Mouse (Mus musculus): ENCODE measurements around the gene Hoxa11. TPM values are rescaled to one million over a fixed set of nuclear protein-coding genes. Genes with fewer than 3 reads are reported as not detected.

Hoxa11 gene
- polyA plus RNA-seq, 1 experiment, result not detected

DNA sequence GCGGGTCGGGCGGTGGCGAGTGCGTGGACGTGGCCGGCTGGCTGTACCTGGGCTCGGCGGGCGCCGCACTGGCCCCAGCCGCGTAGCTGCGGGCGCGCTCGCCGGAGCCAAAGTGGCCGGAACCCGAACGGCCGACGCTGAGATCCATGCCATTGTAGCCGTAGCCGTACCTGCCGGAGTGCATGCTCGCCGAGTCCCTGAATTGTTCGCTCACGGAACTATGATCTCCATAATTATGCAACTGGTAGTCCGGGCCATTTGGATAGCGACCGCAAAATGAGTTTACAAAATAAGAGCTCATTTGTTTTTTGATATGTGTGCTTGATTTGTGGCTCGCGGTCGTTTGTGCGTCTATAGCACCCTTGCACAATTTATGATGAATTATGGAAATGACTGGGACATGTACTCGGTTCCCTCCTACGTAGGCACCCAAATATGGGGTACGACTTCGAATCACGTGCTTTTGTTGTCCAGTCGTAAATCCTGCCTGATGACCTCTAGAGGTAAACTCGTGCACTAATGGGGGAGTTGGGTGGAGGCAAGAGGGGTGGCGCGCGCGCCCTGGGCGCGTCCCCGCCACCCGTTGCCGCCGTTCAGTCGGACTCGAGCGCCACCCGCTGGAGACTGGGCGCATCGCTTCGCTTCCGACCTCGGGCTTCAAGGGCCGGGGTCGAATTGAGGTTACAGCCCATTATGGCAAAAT lies 41.4 kb downstream of the Hoxa11 start, which contains the start of gene Hoxa5:
TSS of gene Hoxa5 (minus strand) at position 538 of the 703 bp plus-strand sequence.
- Histone ChIP-seq H3K36me3 (ENCODE audit: control insufficient read depth, insufficient read depth, low read length, poor library complexity, severe bottlenecking) (no peaks in the 10 kb centered on the region), H3K4me1 (ENCODE audit: control insufficient read depth, insufficient read depth, low read length) (no peaks in the 10 kb centered on the region), H3K27ac (ENCODE audit: insufficient read depth, low read length) (no peak within 1 kb of the TSS), H3K9ac (ENCODE audit: low read depth, poor library complexity, severe bottlenecking) (peak within 1 kb of the TSS; percentile 43), H3K4me3 (ENCODE audit: low read depth, low read length) (peak within 1 kb of the TSS; percentile 72), H3K27me3 (ENCODE audit: control insufficient read depth, insufficient read depth, low read length, poor library complexity, severe bottlenecking) (peaks cover 32% of the 10 kb centered on the region), H3K9me3 (replicated peaks; ENCODE audit: control insufficient read depth, insufficient read depth, low read length, poor library complexity, severe bottlenecking) (no peaks in the 10 kb centered on the region)
- TF ChIP-seq EP300 (IDR thresholded peaks at IDR 0.05; ENCODE audit: insufficient read depth, low read depth, low read length), result no peak; the same call in 1 of the 2 replicates
- TF ChIP-seq POLR2A (IDR thresholded peaks at IDR 0.05; ENCODE audit: insufficient read depth, low read length), result no peak
- TF ChIP-seq CTCF (IDR thresholded peaks at IDR 0.05; ENCODE audit: low read depth, low read length), result peak; percentile 82

DNA sequence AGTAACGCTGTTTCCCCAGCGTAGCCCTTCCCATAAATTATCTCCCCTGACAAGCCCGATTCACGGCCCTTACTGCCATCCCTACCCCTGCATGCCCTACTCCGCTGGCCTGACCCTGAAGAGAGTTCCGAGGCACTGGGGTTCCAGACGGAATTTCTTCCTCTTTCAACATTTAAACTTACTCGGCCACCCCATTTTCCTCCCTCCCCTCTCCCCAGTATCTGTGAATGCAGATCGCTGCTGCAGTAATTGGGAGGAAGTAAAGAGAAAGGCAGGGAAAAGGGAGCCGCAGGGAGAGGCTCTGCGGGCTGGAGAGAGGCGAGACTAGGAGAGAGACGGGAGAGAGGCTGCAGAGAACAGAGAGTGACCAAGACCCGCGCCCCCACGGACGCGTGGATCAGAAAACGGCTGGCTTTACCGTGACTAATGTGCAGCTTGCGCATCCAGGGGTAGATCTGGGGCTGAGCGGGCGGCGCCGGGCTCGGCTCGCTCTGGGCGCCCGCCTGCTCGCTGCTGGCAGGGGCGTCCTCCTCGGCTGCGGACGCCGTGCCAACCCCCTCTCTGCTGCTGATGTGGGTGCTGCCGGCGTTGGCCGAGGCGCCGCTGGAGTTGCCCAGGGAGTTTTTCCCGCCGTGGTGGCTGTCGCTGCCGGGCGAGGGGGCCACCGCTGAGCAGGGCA lies 42.1 kb downstream of the Hoxa11 start:
- H3K4me1 ChIP-seq (ENCODE audit: control insufficient read depth, insufficient read depth, low read length), result no peaks in the 10 kb centered on the region
- H3K27me3 ChIP-seq (ENCODE audit: control insufficient read depth, insufficient read depth, low read length, poor library complexity, severe bottlenecking), result peaks cover 35% of the 10 kb centered on the region

DNA sequence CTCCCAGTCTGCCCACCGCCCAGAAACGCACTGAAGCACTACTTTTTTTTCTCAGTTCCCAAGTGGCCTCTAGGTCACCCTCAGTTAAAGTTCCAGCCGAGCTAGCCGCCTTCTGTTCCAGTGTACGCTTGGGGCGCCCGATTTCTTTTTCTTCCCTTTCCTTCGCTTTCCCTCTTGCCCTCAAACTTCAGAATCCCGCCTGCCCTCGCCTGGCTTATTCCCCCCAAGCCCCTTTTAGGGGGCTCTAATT lies 42.6 kb downstream of the Hoxa11 start:
- no peaks in the 10 kb centered on the region for H3K9me3 ChIP-seq (replicated peaks; ENCODE audit: control insufficient read depth, insufficient read depth, low read length, poor library complexity, severe bottlenecking)
- TF ChIP-seq CTCF (IDR thresholded peaks at IDR 0.05; ENCODE audit: low read depth, low read length) (no peak), POLR2A (IDR thresholded peaks at IDR 0.05; ENCODE audit: insufficient read depth, low read length) (no peak)
- H3K4me1 ChIP-seq (ENCODE audit: control insufficient read depth, insufficient read depth, low read length), result no peaks in the 10 kb centered on the region
- no peaks in the 10 kb centered on the region for H3K36me3 ChIP-seq (ENCODE audit: control insufficient read depth, insufficient read depth, low read length, poor library complexity, severe bottlenecking)
- H3K9ac ChIP-seq (ENCODE audit: low read depth, poor library complexity, severe bottlenecking), result peak overlapping the region; percentile 43
- peaks cover 32% of the 10 kb centered on the region for H3K27me3 ChIP-seq (ENCODE audit: control insufficient read depth, insufficient read depth, low read length, poor library complexity, severe bottlenecking)
- no peak overlapping the region for H3K27ac ChIP-seq (ENCODE audit: insufficient read depth, low read length)
- peak overlapping the region; percentile 72 for H3K4me3 ChIP-seq (ENCODE audit: low read depth, low read length)

More for the DNA sequence above, 42.1 kb downstream of the Hoxa11 start:
- H3K9ac ChIP-seq (ENCODE audit: low read depth, poor library complexity, severe bottlenecking), result peak overlapping the region; percentile 43
- H3K4me3 ChIP-seq (ENCODE audit: low read depth, low read length), result peak overlapping the region; percentile 72
- H3K27ac ChIP-seq (ENCODE audit: insufficient read depth, low read length), result no peak overlapping the region
- no peak for TF ChIP-seq EP300 (IDR thresholded peaks at IDR 0.05; ENCODE audit: insufficient read depth, low read depth, low read length)
- TF ChIP-seq POLR2A (IDR thresholded peaks at IDR 0.05; ENCODE audit: insufficient read depth, low read length), result no peak
- TF ChIP-seq CTCF (IDR thresholded peaks at IDR 0.05; ENCODE audit: low read depth, low read length), result no peak
- no peaks in the 10 kb centered on the region for H3K36me3 ChIP-seq (ENCODE audit: control insufficient read depth, insufficient read depth, low read length, poor library complexity, severe bottlenecking)
- no peaks in the 10 kb centered on the region for H3K9me3 ChIP-seq (replicated peaks; ENCODE audit: control insufficient read depth, insufficient read depth, low read length, poor library complexity, severe bottlenecking)

- H3K9me3 ChIP-seq (replicated peaks; ENCODE audit: control insufficient read depth, insufficient read depth, low read length, poor library complexity, severe bottlenecking), result no peaks in the 10 kb centered on the region
- H3K4me3 ChIP-seq (ENCODE audit: low read depth, low read length), result peak overlapping the region; percentile 72
- no peaks in the 10 kb centered on the region for H3K4me1 ChIP-seq (ENCODE audit: control insufficient read depth, insufficient read depth, low read length)
- TF ChIP-seq CTCF (IDR thresholded peaks at IDR 0.05; ENCODE audit: low read depth, low read length), result no peak
- no peak for TF ChIP-seq EP300 (IDR thresholded peaks at IDR 0.05; ENCODE audit: insufficient read depth, low read depth, low read length)
- TF ChIP-seq POLR2A (IDR thresholded peaks at IDR 0.05; ENCODE audit: insufficient read depth, low read length), result no peak
- H3K36me3 ChIP-seq (ENCODE audit: control insufficient read depth, insufficient read depth, low read length, poor library complexity, severe bottlenecking), result no peaks in the 10 kb centered on the region
- H3K9ac ChIP-seq (ENCODE audit: low read depth, poor library complexity, severe bottlenecking), result peak overlapping the region; percentile 43; the same call in 1 of the 2 replicates
- H3K27ac ChIP-seq (ENCODE audit: insufficient read depth, low read length), result no peak overlapping the region
- H3K27me3 ChIP-seq (ENCODE audit: control insufficient read depth, insufficient read depth, low read length, poor library complexity, severe bottlenecking), result peaks cover 35% of the 10 kb centered on the region
Measured at GRCm38 (mm10) chr6:52202362-52203120, 43.1 kb downstream of the Hoxa11 start.

GRCm38 (mm10) chr6:52201269-52201668 lies 44.3 kb downstream of the Hoxa11 start:
- H3K27me3 ChIP-seq (ENCODE audit: control insufficient read depth, insufficient read depth, low read length, poor library complexity, severe bottlenecking), result peaks cover 31% of the 10 kb centered on the region
- H3K36me3 ChIP-seq (ENCODE audit: control insufficient read depth, insufficient read depth, low read length, poor library complexity, severe bottlenecking), result no peaks in the 10 kb centered on the region

More at GRCm38 (mm10) chr6:52201269-52201668, 44.3 kb downstream of the Hoxa11 start:
- TF ChIP-seq POLR2A (IDR thresholded peaks at IDR 0.05; ENCODE audit: insufficient read depth, low read length), result no peak
- no peak for TF ChIP-seq CTCF (IDR thresholded peaks at IDR 0.05; ENCODE audit: low read depth, low read length)
- no peak for TF ChIP-seq EP300 (IDR thresholded peaks at IDR 0.05; ENCODE audit: insufficient read depth, low read depth, low read length)
- H3K4me3 ChIP-seq (ENCODE audit: low read depth, low read length), result no peak overlapping the region
- no peak overlapping the region for H3K27ac ChIP-seq (ENCODE audit: insufficient read depth, low read length)
- no peak overlapping the region for H3K9ac ChIP-seq (ENCODE audit: low read depth, poor library complexity, severe bottlenecking)
- H3K9me3 ChIP-seq (replicated peaks; ENCODE audit: control insufficient read depth, insufficient read depth, low read length, poor library complexity, severe bottlenecking), result no peaks in the 10 kb centered on the region
- H3K4me1 ChIP-seq (ENCODE audit: control insufficient read depth, insufficient read depth, low read length), result no peaks in the 10 kb centered on the region

Data from ES-Bruce4 (cell line).